Mouse (Mus musculus): Measurements from ENCODE around the gene Anks3. TPM values are rescaled to one million over a fixed set of nuclear protein-coding genes. Genes with fewer than 3 reads are reported as not detected.

Anks3 gene
- polyA plus RNA-seq, 1 experiment from 2014 or later, result 66.5 TPM

DNA sequence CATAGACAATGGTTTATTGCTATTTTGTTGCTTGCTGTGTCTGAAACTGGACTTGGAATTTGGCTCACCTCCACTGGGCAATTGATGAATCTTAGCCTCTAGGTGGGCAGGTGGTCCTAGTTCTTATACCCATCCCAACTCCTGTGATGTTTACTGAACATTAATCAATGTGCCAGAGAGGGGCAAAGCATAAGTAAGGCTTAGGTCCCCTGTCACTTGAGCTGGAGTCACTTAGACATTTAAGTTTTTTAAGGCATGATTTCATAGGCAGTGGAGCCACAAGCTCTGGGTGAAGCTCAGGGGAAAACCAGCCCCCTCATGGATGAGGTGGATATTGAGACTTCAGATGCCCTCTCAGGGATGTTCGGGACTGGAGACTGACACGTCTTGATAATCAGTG lies 25.5 kb downstream of the Anks3 start, which contains the start of gene Nudt16l1:
Gene Nudt16l1 (plus strand): TSS at position 301 of the 400 bp plus-strand sequence.
- 11% methylated on average over 2 of the region's 2 CpGs for WGBS
- Histone ChIP-seq H3K27ac (peak within 1 kb of the TSS; percentile 65; the same call in 1 of the 2 replicates), H3K4me2 (replicated peaks) (peak within 1 kb of the TSS; percentile 98), H3K9me3 (no peaks in the 10 kb centered on the region), H3K4me1 (peaks cover 13% of the 10 kb centered on the region), H3K9ac (peak within 1 kb of the TSS; percentile 85), H3K36me3 (peaks cover 73% of the 10 kb centered on the region), H3K27me3 (replicated peaks) (no peaks in the 10 kb centered on the region), H3K4me3 (peak within 1 kb of the TSS; percentile 86)
- ATAC-seq (ENCODE audit: low FRiP score, low read depth), result no peak

DNA sequence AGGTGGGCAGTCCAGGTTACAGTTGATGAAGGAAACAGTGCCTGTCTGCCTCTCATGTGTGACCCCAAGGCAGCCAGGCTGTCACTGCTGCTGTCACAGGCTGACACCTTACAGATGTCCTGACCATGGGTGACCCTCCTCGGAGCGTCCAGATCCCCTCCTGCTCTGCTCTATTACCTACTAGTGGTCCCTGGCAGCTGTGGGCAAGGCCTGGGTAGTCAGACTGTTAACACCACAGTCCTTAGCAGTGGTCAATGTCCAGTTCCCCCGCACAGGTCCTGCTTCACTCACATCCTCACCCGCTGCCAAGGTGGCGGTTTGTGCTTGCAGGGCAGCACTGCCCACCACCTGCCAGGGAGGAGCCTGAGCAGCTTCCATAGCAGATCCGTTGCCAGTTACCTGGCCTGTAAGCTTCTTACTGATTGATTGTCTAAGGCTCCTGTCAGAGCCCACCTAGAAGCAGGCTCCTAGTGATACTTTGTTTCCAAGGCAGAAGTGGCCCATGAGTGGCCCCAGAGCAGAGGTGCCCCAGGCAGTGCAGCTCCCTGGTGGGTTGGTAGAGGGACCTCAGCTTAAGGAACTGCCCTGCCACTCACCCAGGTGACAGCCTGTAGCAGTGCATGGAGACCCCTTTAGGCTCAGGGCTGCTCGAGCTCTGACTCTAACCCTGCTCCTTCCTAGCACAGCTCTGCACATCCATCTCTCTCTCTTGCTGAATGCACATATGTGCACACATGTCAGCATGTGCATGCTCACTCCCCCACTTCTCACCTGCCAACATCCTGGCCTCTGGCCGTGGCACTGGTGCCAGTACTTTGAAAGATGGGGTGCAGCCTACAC lies 26.4 kb downstream of the Anks3 start:
- H3K9me3 ChIP-seq, result no peaks in the 10 kb centered on the region
- H3K9ac ChIP-seq, result no peak overlapping the region
- WGBS, result 88% methylated on average over 8 of the region's 8 CpGs
- H3K27me3 ChIP-seq (replicated peaks), result no peaks in the 10 kb centered on the region
- no peak overlapping the region for H3K27ac ChIP-seq
- peaks cover 74% of the 10 kb centered on the region for H3K36me3 ChIP-seq
- H3K4me1 ChIP-seq, result peaks cover 13% of the 10 kb centered on the region
- H3K4me2 ChIP-seq (replicated peaks), result no peak overlapping the region; the same call in 1 of the 2 replicates
- no peak for ATAC-seq (ENCODE audit: low FRiP score, low read depth)
- H3K4me3 ChIP-seq, result no peak overlapping the region

DNA sequence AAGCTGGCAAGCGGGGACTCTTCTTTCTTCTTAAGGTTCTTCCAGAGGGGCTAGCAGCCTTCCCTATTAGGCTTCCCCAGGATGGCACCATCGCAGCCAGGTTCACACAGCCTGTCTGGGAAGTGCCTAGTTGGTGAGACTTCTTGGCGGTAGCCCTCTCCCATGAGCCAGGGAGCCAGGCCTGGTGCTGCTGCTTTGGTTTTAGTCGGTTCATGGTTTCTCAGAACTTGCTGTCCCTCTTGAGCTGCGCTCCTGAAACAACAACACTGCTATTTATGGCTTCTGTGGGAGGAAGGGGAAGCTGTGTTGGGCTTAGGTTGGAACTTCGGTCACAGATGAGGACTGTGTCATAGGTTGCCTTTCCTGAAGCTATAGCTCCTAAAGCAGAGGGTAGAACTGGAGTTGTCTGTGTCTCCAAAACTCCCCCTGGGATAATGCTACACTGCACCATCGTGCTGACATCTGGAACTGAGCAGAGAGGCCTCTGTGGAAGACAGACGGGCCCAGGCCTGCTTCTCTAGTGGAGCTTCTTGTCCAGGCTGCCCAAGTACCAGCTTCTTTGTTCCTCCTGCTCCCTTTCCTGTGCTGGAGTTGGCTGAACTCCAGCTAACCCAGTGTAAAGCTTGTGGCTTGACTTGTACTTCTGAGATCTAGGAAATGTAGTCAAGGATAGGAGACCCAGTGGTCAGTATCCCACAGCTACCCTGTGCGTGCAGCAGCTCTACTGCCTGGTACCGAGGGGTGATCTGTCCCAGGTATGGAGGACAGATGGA lies 27.9 kb downstream of the Anks3 start:
- H3K9me3 ChIP-seq, result no peaks in the 10 kb centered on the region
- ATAC-seq (ENCODE audit: low FRiP score, low read depth), result no peak
- H3K36me3 ChIP-seq, result peaks cover 74% of the 10 kb centered on the region
- WGBS, result 92% methylated on average over 10 of the region's 10 CpGs
- H3K9ac ChIP-seq, result no peak overlapping the region
- H3K4me2 ChIP-seq (replicated peaks), result no peak overlapping the region
- H3K27me3 ChIP-seq (replicated peaks), result no peaks in the 10 kb centered on the region
- no peak overlapping the region for H3K27ac ChIP-seq
- H3K4me3 ChIP-seq, result no peak overlapping the region
- H3K4me1 ChIP-seq, result peaks cover 13% of the 10 kb centered on the region

DNA sequence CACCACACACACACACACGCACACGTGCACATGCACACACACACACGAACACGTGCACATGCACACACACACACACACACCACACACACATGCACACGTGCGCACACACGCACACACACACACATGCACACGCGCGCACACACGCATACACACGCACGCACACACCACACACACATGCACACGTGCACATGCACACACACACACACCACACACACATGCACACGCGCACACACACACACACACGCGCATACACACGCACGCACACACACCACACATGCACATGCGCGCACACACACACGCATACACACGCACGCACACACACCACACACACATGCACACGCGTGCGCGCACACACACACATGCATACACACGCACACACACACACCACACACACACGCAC lies 28.6 kb downstream of the Anks3 start:
- no peaks in the 10 kb centered on the region for H3K27me3 ChIP-seq (replicated peaks)
- H3K9me3 ChIP-seq, result no peaks in the 10 kb centered on the region
- ATAC-seq (ENCODE audit: low FRiP score, low read depth), result no peak
- WGBS, result 98% methylated on average over 31 of the region's 31 CpGs
- H3K27ac ChIP-seq, result no peak overlapping the region
- no peak overlapping the region for H3K4me3 ChIP-seq
- no peak overlapping the region for H3K4me2 ChIP-seq (replicated peaks)
- H3K36me3 ChIP-seq, result peaks cover 74% of the 10 kb centered on the region
- H3K9ac ChIP-seq, result no peak overlapping the region
- H3K4me1 ChIP-seq, result peaks cover 12% of the 10 kb centered on the region

DNA sequence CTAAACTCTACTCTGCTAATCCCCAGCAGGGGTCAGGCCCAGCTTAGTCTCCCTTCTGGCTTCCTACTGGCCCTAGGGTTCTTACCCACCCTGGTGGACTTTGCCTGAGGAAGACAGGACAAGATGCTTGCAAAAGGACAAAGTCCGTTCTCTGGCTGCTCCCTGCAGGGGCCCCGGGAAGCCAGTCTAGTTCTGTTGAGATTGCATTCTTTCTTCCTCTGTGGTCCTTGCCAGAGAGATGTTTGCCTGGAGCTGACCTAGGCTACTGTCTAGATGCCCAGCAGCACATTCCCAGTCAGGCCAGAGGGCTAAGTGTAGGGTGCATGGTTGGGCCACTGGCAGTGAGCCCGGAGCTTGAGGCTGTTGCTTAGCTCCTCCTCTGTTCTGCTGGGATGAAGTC lies 31.6 kb downstream of the Anks3 start:
- no peak for ATAC-seq (ENCODE audit: low FRiP score, low read depth)
- Histone ChIP-seq H3K9ac (no peak overlapping the region), H3K27ac (no peak overlapping the region), H3K27me3 (replicated peaks) (no peaks in the 10 kb centered on the region), H3K4me3 (no peak overlapping the region), H3K9me3 (no peaks in the 10 kb centered on the region), H3K4me2 (replicated peaks) (no peak overlapping the region), H3K4me1 (no peaks in the 10 kb centered on the region), H3K36me3 (peaks cover 80% of the 10 kb centered on the region)
- WGBS, result 91% methylated on average over 3 of the region's 3 CpGs

DNA sequence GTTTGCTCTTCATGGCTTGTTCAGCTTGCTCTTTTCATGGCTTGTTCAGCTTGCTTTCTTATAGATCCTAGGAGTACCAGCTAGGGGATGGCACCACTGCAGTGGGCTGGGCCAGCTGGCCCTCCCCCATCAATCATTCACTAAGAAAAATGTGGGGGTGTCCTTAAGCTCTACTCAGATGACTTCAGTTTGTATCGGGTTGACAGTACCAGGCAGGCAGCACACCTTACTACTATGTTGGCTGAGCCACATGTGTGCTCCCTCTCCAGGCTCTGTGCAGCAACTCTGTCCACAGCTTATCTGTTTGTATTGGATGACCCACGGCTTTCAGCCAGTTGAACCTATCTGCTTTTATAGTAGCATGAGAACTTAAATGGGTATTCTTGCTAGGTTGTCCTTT lies 35.5 kb downstream of the Anks3 start:
- ATAC-seq (ENCODE audit: low FRiP score, low read depth), result no peak
- Histone ChIP-seq H3K27me3 (replicated peaks) (no peaks in the 10 kb centered on the region), H3K9me3 (no peaks in the 10 kb centered on the region), H3K36me3 (peaks cover 82% of the 10 kb centered on the region), H3K4me3 (no peak overlapping the region), H3K4me2 (replicated peaks) (no peak overlapping the region), H3K4me1 (no peaks in the 10 kb centered on the region), H3K27ac (no peak overlapping the region), H3K9ac (no peak overlapping the region)
- 86% methylated on average over 2 of the region's 2 CpGs for WGBS

DNA sequence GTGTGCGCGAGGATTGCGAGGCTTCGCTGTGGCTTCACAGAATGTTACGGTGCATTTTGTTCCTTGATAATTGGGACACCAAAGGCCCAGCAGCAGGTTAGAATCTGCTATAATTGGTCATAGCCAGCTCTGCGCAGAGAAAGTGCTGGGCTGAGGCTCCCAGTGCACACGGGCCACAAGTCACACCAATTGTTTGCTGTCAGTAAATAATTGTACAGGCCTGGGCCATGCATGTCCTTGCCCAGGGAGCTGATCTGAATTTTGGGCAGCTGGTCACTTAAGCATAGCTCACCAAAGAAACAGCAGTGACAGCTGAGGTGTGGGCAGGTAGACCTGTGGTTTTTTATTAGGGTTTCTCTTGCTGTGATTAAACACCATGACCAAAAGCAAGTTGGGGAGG lies 36.0 kb downstream of the Anks3 start:
- Histone ChIP-seq H3K27ac (no peak overlapping the region), H3K4me2 (replicated peaks) (no peak overlapping the region), H3K9ac (no peak overlapping the region), H3K4me1 (no peaks in the 10 kb centered on the region), H3K9me3 (no peaks in the 10 kb centered on the region), H3K4me3 (no peak overlapping the region), H3K36me3 (peaks cover 82% of the 10 kb centered on the region), H3K27me3 (replicated peaks) (no peaks in the 10 kb centered on the region)
- WGBS, result 95% methylated on average over 7 of the region's 7 CpGs
- no peak for ATAC-seq (ENCODE audit: low FRiP score, low read depth)

DNA sequence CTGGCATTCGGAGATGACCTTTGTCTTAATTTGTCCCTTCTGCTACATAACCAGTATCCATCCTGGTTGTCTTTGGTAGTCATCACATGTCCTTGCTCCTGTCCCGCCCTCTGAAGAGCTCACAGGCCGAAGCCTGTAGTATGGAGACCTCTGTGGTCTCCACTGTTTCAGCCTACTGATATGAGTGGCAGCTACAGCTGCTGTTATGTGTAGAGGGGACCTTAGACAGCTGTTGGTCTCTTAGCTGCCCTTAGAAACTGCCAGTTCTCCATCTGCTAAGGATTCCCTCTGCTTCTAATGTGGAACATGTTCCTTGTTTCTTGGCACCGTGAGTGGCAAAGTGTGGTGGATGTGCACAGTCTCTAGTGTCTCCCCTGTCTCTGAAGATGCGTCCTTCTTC lies 40.0 kb downstream of the Anks3 start:
- no peaks in the 10 kb centered on the region for H3K27me3 ChIP-seq (replicated peaks)
- no peak overlapping the region for H3K4me3 ChIP-seq
- ATAC-seq (ENCODE audit: low FRiP score, low read depth), result no peak
- no peak overlapping the region for H3K4me2 ChIP-seq (replicated peaks)
- H3K36me3 ChIP-seq, result peaks cover 79% of the 10 kb centered on the region
- no peaks in the 10 kb centered on the region for H3K4me1 ChIP-seq
- 95% methylated on average over 5 of the region's 5 CpGs for WGBS
- H3K9ac ChIP-seq, result no peak overlapping the region
- no peaks in the 10 kb centered on the region for H3K9me3 ChIP-seq
- H3K27ac ChIP-seq, result no peak overlapping the region

DNA sequence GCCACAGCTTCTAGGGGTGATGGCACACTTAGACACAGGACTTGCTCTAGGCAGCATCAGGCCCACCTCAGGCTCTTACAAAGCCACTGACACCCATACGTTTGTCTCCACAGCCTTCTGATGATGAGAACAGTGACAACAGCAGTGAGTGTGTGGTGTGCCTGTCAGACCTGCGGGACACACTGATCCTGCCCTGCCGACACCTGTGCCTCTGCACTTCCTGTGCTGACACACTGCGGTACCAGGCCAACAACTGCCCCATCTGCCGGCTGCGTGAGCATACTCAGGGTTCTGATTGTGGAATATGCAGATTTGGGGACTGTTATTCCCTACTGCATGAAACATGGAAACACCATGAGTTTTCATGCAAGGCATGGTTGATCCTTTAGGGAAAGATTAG lies 41.5 kb downstream of the Anks3 start:
- no peak overlapping the region for H3K27ac ChIP-seq
- no peak overlapping the region for H3K4me2 ChIP-seq (replicated peaks)
- no peaks in the 10 kb centered on the region for H3K27me3 ChIP-seq (replicated peaks)
- no peaks in the 10 kb centered on the region for H3K9me3 ChIP-seq
- no peaks in the 10 kb centered on the region for H3K4me1 ChIP-seq
- 96% methylated on average over 6 of the region's 6 CpGs for WGBS
- H3K36me3 ChIP-seq, result peaks cover 71% of the 10 kb centered on the region
- no peak overlapping the region for H3K9ac ChIP-seq
- ATAC-seq (ENCODE audit: low FRiP score, low read depth), result no peak
- H3K4me3 ChIP-seq, result no peak overlapping the region

DNA sequence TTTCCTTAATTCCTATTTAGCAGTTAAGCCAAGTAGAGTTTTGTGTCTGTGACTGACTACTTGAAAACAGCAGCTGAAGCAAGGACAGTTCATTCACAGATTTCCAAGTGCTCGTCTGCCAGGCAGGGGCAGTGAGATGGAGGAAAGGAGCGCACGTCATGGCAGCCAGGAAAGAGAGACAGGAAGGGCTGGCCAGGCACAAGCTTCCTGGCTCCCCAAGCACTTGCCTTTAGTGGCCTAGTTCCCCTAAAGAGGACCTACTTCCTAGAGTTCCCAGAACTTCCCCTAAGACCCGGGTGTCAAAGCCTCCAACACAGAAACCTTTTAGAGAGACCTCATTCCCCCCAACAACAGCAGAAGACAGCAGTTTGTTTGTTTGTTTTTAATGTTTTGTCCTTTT lies 43.4 kb downstream of the Anks3 start:
- H3K9me3 ChIP-seq, result no peaks in the 10 kb centered on the region
- no peak overlapping the region for H3K9ac ChIP-seq
- no peak overlapping the region for H3K27ac ChIP-seq
- peaks cover 66% of the 10 kb centered on the region for H3K36me3 ChIP-seq
- H3K4me3 ChIP-seq, result no peak overlapping the region
- H3K4me2 ChIP-seq (replicated peaks), result no peak overlapping the region
- H3K4me1 ChIP-seq, result no peaks in the 10 kb centered on the region
- ATAC-seq (ENCODE audit: low FRiP score, low read depth), result no peak
- WGBS, result 80% methylated on average over 4 of the region's 4 CpGs
- no peaks in the 10 kb centered on the region for H3K27me3 ChIP-seq (replicated peaks)

DNA sequence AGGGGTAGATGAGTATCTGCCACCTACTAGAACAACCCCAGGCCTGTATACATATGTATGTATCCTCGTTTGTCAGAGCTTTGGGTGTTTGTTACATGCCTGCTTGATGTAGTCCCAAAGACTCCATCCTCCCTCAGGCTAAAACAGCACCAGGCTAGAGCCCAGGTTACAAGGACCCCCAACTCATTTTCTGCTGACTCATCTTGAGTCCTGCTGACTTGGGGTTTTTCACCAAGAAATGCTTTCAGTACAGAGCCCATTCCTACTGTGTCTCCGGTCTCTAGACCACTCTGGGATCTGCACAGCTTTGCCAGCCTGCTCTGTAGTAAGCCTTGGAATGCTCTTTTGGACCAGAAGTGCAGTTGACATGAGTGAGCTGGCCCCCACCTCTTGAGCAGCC lies 47.4 kb downstream of the Anks3 start:
- Histone ChIP-seq H3K4me1 (no peaks in the 10 kb centered on the region), H3K36me3 (peaks cover 47% of the 10 kb centered on the region), H3K9ac (no peak overlapping the region), H3K9me3 (no peaks in the 10 kb centered on the region), H3K4me2 (replicated peaks) (no peak overlapping the region), H3K27me3 (replicated peaks) (no peaks in the 10 kb centered on the region), H3K27ac (no peak overlapping the region), H3K4me3 (no peak overlapping the region)
- WGBS, result 84% methylated on average over 2 of the region's 2 CpGs
- ATAC-seq (ENCODE audit: low FRiP score, low read depth), result no peak

DNA sequence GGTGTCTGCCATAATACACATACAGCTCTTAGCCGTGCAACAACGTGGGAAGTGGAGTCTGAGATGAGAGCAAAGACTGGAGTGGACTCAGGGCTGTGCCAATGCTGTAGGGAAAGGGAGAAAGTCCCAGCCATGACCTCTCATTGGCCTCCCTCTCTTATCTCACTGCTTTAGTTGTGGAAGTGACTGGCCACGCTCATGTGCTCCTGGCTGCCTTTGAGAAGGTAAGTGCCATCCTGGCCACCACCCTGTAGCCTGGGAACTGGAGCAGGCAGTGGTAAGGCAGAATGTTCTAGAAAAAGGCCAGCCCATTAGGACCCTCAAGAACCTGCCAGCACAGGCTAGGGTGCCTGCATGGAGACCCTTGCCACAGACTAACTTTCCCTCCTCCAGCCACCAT lies 48.1 kb downstream of the Anks3 start:
- H3K4me2 ChIP-seq (replicated peaks), result no peak overlapping the region
- 89% methylated on average over 3 of the region's 3 CpGs for WGBS
- no peak overlapping the region for H3K4me3 ChIP-seq
- H3K9ac ChIP-seq, result no peak overlapping the region
- no peak overlapping the region for H3K27ac ChIP-seq
- H3K27me3 ChIP-seq (replicated peaks), result no peaks in the 10 kb centered on the region
- H3K4me1 ChIP-seq, result no peaks in the 10 kb centered on the region
- H3K36me3 ChIP-seq, result peaks cover 52% of the 10 kb centered on the region
- ATAC-seq (ENCODE audit: low FRiP score, low read depth), result no peak
- H3K9me3 ChIP-seq, result no peaks in the 10 kb centered on the region
